Mouse (Mus musculus) heart, adult 9 months (tissue): ENCODE data around the gene Rpl13.
"Not testable (repeated sequence)": the region's sequence is repeated elsewhere in the genome, so short reads cannot be mapped to it uniquely, and the experiment has no call there.

Experiments used
- DNase-seq, 2 experiments: peaks; one replicate each; pipeline ENCODE4 v3.0.0; 2022; ENCODE audit warnings: low spot score in 2 of 2

The Rpl13 gene

GRCm38 (mm10) chr8:123101735-123102685, at the start of gene Rpl13:
Gene Rpl13 (plus strand): TSS chr8:123102350.
- DNase-seq: peak; percentile 97

GRCm38 (mm10) chr8:123062721-123063120, 39.4 kb upstream of the Rpl13 start, which contains the start of gene Spg7:
Gene Spg7 (plus strand): TSS chr8:123062942.
- no peak for DNase-seq

- no peak for DNase-seq
Measured at GRCm38 (mm10) chr8:123064072-123064471, 38.1 kb upstream of the Rpl13 start.

GRCm38 (mm10) chr8:123064809-123065213, 37.3 kb upstream of the Rpl13 start:
- DNase-seq: no peak

GRCm38 (mm10) chr8:123065214-123066100, 36.7 kb upstream of the Rpl13 start:
- peak; percentile 95 to 96 for DNase-seq

- no peak for DNase-seq
Measured at GRCm38 (mm10) chr8:123066101-123066683, 36.0 kb upstream of the Rpl13 start.

- peak in 1 of 2 experiments; percentile 6 for DNase-seq
Measured at GRCm38 (mm10) chr8:123071176-123071575, 31.0 kb upstream of the Rpl13 start.

GRCm38 (mm10) chr8:123077213-123077612, 24.9 kb upstream of the Rpl13 start:
- DNase-seq: no peak

GRCm38 (mm10) chr8:123082993-123083392, 19.2 kb upstream of the Rpl13 start:
- no peak for DNase-seq

GRCm38 (mm10) chr8:123083610-123084009, 18.5 kb upstream of the Rpl13 start:
- DNase-seq: no peak

- DNase-seq: no peak
Measured at GRCm38 (mm10) chr8:123087289-123087688, 14.9 kb upstream of the Rpl13 start.

- DNase-seq: no peak
Measured at GRCm38 (mm10) chr8:123097216-123097615, 4.9 kb upstream of the Rpl13 start.

- DNase-seq: no peak
Measured at GRCm38 (mm10) chr8:123097786-123098584, 4.2 kb upstream of the Rpl13 start.

GRCm38 (mm10) chr8:123100288-123100687, 1.9 kb upstream of the Rpl13 start:
- no peak for DNase-seq

GRCm38 (mm10) chr8:123101244-123101643, 906 bp upstream of the Rpl13 start:
- DNase-seq: no peak

GRCm38 (mm10) chr8:123102855-123103254, 705 bp downstream of the Rpl13 start:
- DNase-seq: not testable (repeated sequence)

GRCm38 (mm10) chr8:123103285-123103684, 1.1 kb downstream of the Rpl13 start:
- DNase-seq: no peak

- no peak for DNase-seq
Measured at GRCm38 (mm10) chr8:123104046-123104767, 2.1 kb downstream of the Rpl13 start.

GRCm38 (mm10) chr8:123105553-123106326, 3.6 kb downstream of the Rpl13 start:
- peak in 1 of 2 experiments; percentile 26 for DNase-seq

- DNase-seq: no peak
Measured at GRCm38 (mm10) chr8:123106531-123106930, 4.4 kb downstream of the Rpl13 start.
